Mouse (Mus musculus) Muller cell, postnatal 12 days (primary cell): ENCODE results near the gene Cdv3.
A peak's percentile ranks its signal among the peaks of the same experiment; 100 is the strongest.

ENCODE experiments used
- DNase-seq: peaks from one replicate; pipeline ENCODE4 v3.0.0-alpha.2; 2015; ENCODE audit errors: inconsistent ontology term

Gene Cdv3

GRCm38 (mm10) chr9:103365290-103366247 is at the start of gene Cdv3:
Gene Cdv3 (minus strand): TSS chr9:103365840.
- peak; percentile 100 for DNase-seq

GRCm38 (mm10) chr9:103413457-103413856 is 47.8 kb upstream of the Cdv3 start:
- no peak for DNase-seq

GRCm38 (mm10) chr9:103409119-103409518 is 43.5 kb upstream of the Cdv3 start:
- DNase-seq, result no peak

GRCm38 (mm10) chr9:103408136-103408777 is 42.6 kb upstream of the Cdv3 start:
- DNase-seq, result no peak

GRCm38 (mm10) chr9:103403331-103403973 is 37.8 kb upstream of the Cdv3 start:
- no peak for DNase-seq

- no peak for DNase-seq
Measured at GRCm38 (mm10) chr9:103398509-103399157, 33.0 kb upstream of the Cdv3 start.

- no peak for DNase-seq
Measured at GRCm38 (mm10) chr9:103393256-103393655, 27.6 kb upstream of the Cdv3 start.

- DNase-seq, result no peak
Measured at GRCm38 (mm10) chr9:103391796-103392372, 26.2 kb upstream of the Cdv3 start.

GRCm38 (mm10) chr9:103389261-103389660 is 23.6 kb upstream of the Cdv3 start:
- no peak for DNase-seq

GRCm38 (mm10) chr9:103387011-103387653 is 21.5 kb upstream of the Cdv3 start:
- DNase-seq, result no peak

GRCm38 (mm10) chr9:103386573-103386972 is 20.9 kb upstream of the Cdv3 start:
- no peak for DNase-seq

- DNase-seq, result no peak
Measured at GRCm38 (mm10) chr9:103385600-103385999, 20.0 kb upstream of the Cdv3 start.

- DNase-seq, result no peak
Measured at GRCm38 (mm10) chr9:103384141-103384796, 18.6 kb upstream of the Cdv3 start.

- DNase-seq, result no peak
Measured at GRCm38 (mm10) chr9:103383576-103383975, 17.9 kb upstream of the Cdv3 start.

- DNase-seq, result no peak
Measured at GRCm38 (mm10) chr9:103382989-103383388, 17.3 kb upstream of the Cdv3 start.

- DNase-seq, result no peak
Measured at GRCm38 (mm10) chr9:103380566-103380965, 14.9 kb upstream of the Cdv3 start.

GRCm38 (mm10) chr9:103379199-103379598 is 13.6 kb upstream of the Cdv3 start:
- no peak for DNase-seq

GRCm38 (mm10) chr9:103378686-103379085 is 13.0 kb upstream of the Cdv3 start:
- DNase-seq, result peak; percentile 34

GRCm38 (mm10) chr9:103376346-103377320 is 11.0 kb upstream of the Cdv3 start:
- DNase-seq, result peak; percentile 51
